Mouse (Mus musculus): ENCODE data around the gene Cnn2.

The Cnn2 gene

GRCm38 (mm10) chr10:79988506-79989271, at the start of gene Cnn2:
TSS of gene Cnn2 (plus strand) at chr10:79988584.
- DNase-seq (ENCODE audit: low read depth, low spot score), result peak; percentile 82

DNA sequence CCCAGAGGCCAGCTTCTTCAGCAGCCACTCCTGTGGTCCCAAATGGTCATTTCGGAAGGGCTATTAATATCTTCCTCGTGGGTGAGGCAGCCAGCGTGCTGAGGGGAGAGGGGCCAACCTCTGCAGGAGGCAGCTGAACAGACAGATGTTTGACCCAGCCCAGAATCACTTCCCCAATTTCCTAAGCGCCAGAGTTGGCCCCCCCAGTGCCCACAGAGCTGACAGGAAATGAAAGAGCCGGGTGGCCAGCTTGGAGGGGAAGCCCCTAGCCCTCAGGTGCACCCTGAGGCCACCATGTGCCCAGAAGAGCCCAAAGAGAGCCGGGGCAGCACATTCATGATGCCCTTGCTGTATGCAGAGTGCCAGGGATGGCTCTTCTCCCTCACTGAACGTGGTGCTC, 47.6 kb upstream of the Cnn2 start:
- DNase-seq (ENCODE audit: low read depth, low spot score), result peak; percentile 97

DNA sequence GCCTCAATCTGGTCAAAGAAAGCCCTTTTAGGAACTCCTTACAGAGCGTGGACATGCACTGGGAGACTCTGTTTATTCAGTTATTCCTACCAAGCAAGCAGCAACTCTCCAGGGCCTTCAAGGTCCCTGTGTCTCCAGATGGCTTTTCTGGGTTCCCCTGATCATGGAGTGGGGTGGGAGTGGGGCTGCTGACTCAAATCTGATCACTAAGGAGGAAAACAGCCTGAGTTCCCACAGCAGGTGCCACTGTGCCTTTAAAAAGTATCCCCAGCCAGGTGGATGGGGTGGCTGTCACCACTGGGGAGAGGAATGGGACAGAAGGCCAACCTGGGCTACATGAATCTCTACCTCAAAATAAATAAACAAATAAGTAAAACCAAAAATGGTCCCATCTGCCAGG, 45.4 kb upstream of the Cnn2 start:
- peak; percentile 78 for DNase-seq (ENCODE audit: low read depth, low spot score)

DNA sequence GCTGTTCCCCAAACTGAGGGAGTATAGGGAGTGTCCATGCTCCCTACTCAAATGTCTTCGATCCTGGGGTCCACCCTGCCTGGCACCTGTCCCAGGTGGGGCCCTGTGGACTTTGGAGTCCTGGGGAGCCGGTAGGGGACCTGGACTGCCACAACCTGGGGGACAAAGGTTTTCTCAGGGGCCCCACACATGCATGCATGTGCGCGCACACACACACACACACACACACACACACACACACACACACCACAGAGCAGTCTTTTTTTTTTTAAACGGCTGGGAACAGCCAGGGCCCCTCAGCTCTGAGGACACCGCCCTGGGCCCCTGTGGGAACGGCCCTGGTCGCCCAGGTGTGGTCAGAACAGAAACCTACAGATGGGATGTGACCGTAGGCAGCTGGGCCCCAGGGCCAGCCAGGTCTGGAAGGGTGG, 44.9 kb upstream of the Cnn2 start:
- peak; percentile 81 for DNase-seq (ENCODE audit: low read depth, low spot score)

DNA sequence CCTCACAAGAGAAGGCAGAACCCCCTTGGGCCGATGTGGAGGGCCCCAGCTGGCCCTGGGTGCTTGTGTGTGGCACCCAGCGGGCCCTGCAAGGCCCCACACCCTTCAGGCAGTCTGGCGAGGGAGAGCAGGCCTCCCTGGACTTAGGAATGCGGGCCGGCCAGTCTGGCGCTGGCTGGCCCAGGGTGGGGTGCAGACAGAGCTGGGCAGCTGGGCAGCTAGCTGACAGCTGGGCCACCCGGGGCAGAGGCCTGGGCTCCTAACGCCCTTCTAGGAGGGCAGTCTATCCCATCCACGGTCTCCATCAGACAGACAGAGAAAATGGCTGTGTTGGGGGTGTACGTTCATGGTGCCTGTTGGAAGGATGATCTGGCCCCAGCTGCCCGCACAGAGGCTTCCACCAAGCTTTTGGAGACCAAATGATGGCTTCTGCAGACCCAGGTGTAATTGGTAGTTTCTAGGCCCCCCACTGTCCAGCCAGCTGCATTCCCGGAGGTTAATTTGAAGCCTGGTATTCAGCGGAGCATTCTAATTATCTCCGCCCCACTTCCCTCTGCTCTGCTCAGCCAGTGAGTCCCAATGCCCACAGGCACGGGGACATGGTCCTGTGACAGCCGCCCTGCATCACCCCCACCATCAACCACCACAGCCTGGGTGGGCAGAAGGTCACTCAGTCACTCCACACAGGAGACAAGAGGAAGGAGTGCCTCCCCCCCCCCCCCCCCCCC, 42.7 kb upstream of the Cnn2 start:
- no peak for DNase-seq (ENCODE audit: low read depth, low spot score)

DNA sequence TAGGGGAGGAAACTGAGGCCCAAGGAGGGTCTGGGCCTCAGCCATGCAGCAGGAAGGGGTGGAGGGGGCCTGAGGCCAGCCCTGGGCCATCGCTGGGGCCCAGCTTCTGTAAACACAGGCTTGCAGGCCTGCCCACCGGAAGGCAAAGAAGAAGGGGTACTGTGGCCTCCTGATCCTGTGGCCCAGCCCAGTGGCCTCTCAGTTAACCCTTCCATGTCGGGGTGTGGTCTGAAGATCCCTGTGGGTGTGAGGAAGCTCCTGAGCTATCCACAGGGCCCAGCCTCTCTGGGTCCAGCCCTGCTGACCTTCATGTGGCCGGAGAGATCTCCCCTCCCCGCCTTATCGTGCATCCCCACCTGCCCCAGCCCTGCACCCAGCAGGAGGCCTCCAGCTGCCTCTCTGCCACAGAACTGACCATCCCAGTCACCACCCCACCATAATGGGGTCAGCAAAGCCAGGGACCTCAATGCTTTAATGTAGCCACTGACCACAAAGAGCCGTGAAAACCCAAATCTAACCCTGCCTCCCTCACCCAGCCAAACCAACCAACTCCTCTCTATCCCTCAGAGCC, 41.5 kb upstream of the Cnn2 start:
- no peak for DNase-seq (ENCODE audit: low read depth, low spot score)

DNA sequence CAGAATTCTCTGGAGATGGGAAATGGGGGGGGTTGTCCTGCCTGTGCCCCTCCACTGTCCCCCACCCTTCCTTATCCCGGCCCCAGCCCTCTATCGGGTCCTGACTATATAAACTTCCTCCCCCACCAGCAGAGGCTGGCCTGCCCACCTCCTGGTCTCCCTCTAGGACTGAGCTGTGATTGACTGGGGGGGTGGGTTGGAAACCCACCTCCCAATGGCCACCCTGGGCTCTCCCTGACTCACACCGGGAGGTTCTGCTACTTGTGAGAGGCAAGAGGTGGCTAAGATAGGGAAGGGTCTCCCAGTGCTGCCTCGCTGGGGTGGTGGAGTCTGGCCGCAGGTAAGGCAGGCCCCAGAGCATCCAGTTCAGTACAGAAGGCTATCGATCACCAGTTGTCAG, 40.9 kb upstream of the Cnn2 start:
- DNase-seq (ENCODE audit: low read depth, low spot score), result no peak

DNA sequence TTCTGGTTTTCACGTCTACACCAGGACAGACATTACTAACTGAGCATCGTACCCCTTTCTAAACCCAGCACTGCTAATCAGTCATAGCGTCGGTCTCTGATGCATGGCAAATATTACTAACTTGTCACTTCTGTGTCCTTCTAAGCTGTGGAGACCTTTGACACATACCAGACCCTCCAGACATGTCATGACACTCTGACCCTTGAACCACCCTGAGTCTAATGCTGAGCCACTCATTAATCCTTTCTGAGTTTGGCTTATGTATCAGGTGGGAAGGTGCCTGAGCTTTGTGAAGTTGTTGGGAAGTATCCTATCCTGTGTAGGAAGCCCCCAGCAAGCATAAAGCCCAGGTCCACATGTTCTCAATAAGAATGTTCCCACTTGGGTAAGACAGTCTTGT, 38.5 kb upstream of the Cnn2 start:
- DNase-seq (ENCODE audit: low read depth, low spot score), result no peak

- DNase-seq (ENCODE audit: low read depth, low spot score), result no peak
Observed at GRCm38 (mm10) chr10:79950661-79951060, 37.7 kb upstream of the Cnn2 start.

GRCm38 (mm10) chr10:79953946-79954345, 34.4 kb upstream of the Cnn2 start:
- peak; percentile 60 for DNase-seq (ENCODE audit: low read depth, low spot score)

GRCm38 (mm10) chr10:79955691-79956090, 32.7 kb upstream of the Cnn2 start:
- DNase-seq (ENCODE audit: low read depth, low spot score), result no peak

DNA sequence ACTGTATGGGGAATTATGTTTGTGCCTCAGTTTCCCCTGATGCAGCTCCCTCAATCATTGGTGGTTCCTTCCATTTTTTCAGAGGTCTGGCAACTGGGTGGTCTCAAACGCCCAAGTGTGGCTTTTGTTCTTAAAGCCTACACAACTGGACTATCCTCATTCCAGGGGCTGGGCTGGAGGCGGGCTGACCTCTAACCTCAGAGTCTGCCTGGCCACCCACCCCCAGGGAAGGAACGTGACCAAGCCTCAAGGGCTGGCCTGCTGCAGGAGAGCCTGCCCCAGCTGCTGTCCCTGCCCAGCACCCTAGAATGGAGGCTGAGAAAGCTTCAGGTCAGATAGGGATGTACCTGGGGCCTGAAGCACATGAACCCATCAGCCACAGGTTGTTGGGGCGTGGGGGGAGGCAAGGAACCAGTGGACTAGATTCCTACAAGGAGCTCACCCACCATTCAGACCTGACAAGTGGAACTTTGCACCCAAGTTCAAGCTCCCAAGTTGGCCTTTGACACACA, 31.7 kb upstream of the Cnn2 start:
- DNase-seq (ENCODE audit: low read depth, low spot score), result no peak

DNA sequence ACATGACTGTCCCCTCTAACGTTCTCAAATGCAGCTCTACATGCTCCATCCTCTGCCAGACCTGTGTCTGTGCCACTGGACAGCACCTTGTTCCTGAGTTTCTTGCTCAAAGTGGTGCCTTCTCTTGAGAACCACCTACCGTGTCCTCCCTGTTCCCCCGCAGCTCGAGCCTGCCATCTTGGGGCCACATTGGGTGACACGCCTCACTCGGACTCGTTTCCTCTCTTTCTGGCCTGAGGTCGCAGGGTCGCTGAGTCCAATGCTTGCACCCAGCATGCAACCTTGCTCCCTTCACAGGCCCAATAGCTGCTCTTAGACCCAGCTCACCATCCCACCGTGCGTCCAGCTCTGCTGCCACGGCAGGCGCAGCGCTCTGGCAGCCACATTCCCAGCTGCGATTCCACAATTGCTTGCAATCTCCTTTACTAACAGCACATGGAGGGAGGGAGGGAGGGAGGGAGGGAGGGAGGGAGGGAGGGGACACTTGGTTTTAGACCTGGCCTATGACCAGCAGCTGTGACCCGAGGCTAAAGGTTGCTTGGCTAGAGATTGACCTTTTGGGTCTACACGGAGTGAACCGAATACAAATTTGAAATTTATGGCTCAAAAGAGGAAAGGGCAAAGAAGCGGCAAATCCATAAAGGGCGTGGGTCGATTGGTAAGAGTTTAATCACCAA, 30.1 kb upstream of the Cnn2 start:
- DNase-seq (ENCODE audit: low read depth, low spot score), result peak; percentile 89

- peak; percentile 52 for DNase-seq (ENCODE audit: low read depth, low spot score)
Observed at GRCm38 (mm10) chr10:79959412-79959811, 29.0 kb upstream of the Cnn2 start.

GRCm38 (mm10) chr10:79959847-79960601, 28.4 kb upstream of the Cnn2 start, which contains the start of gene Wdr18:
TSS of gene Wdr18 (plus strand) at chr10:79960152.
- peak; percentile 100 for DNase-seq (ENCODE audit: low read depth, low spot score)

- no peak for DNase-seq (ENCODE audit: low read depth, low spot score)
Observed at GRCm38 (mm10) chr10:79960671-79961294, 27.6 kb upstream of the Cnn2 start.

- no peak for DNase-seq (ENCODE audit: low read depth, low spot score)
Observed at GRCm38 (mm10) chr10:79964727-79965126, 23.7 kb upstream of the Cnn2 start.

- DNase-seq (ENCODE audit: low read depth, low spot score), result no peak
Observed at GRCm38 (mm10) chr10:79965325-79965724, 23.1 kb upstream of the Cnn2 start.

- no peak for DNase-seq (ENCODE audit: low read depth, low spot score)
Observed at GRCm38 (mm10) chr10:79966886-79967400, 21.4 kb upstream of the Cnn2 start.

GRCm38 (mm10) chr10:79968181-79968580, 20.2 kb upstream of the Cnn2 start:
- DNase-seq (ENCODE audit: low read depth, low spot score), result no peak

Measured in A20 (cell line).